In the genomic region with DNA sequence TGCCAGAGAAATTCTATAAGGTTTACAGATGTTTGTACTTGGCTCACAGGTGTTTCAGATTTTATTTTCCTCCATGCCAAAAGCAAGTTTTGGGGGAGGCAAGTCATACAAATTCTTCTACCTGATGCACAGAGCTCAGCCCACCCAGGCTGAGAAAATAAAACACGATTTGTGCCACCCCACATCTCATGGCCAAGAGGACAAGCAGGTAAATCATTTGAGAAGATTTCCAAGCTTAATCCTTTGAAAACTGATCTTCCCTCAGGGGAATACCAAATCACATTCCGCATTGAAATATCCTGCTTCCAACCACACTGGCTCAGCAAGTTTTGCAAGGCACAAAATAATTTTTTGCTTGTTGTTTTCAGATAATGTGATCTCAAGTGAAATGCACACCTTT, we compare ENCODE assay signal across 20 mouse cellular contexts.
A peak's percentile ranks its signal among the peaks of the same experiment; 100 is the strongest.
DNase-seq lines count a peak whose midpoint lies in the region; ATAC-seq lines count a peak whose summit lies in the region.
"Had no signal": no experiment of that assay in that cellular context is flagged by ENCODE, and none has a peak within 500 bp of the region (broad histone marks: within the 10 kb centered on the region; RNA-seq: fewer than 3 reads in every experiment).

No protein-coding gene starts in this region.

- H3K4me2 ChIP-seq in embryonic facial prominence, embryonic 14.5 days (ENCODE audit: low read depth, low read length), result no peak overlapping the region; the same call in 1 of the 2 replicates
- H3K4me2 ChIP-seq: embryonic facial prominence, embryonic 12.5 days; forebrain, embryonic 12.5 days; heart, embryonic 13.5 days; hindbrain, embryonic 12.5 days had no signal

- ATAC-seq in embryonic facial prominence, embryonic 14.5 days (ENCODE audit: low read depth), result peak; percentile 48; the same call in 1 of the 2 replicates
- ATAC-seq: forebrain, embryonic 16.5 days; hindbrain, embryonic 16.5 days; inflammation-experienced regulatory T-cells, adult 6 months had no signal

- no peak overlapping the region for H3K9ac ChIP-seq in embryonic facial prominence, embryonic 14.5 days (ENCODE audit: low read depth, low read length)
- H3K9ac ChIP-seq: embryonic facial prominence, embryonic 12.5 days; forebrain, embryonic 12.5 days; heart, embryonic 13.5 days; hindbrain, embryonic 12.5 days had no signal

- no peaks in the 10 kb centered on the region for H3K27me3 ChIP-seq in embryonic facial prominence, embryonic 14.5 days (replicated peaks; ENCODE audit: control insufficient read depth, insufficient read depth, low read length)
- H3K27me3 ChIP-seq: embryonic facial prominence, embryonic 12.5 days; forebrain, embryonic 12.5 days; heart, embryonic 13.5 days; hindbrain, embryonic 12.5 days had no signal

- no peak overlapping the region for H3K4me3 ChIP-seq in embryonic facial prominence, embryonic 14.5 days (ENCODE audit: low read depth, low read length)
- H3K4me3 ChIP-seq: embryonic facial prominence, embryonic 12.5 days; forebrain, embryonic 12.5 days; heart, embryonic 13.5 days; hindbrain, embryonic 12.5 days had no signal

- H3K4me1 ChIP-seq in embryonic facial prominence, embryonic 14.5 days (ENCODE audit: control insufficient read depth, insufficient read depth, low read length), result peaks cover 5% of the 10 kb centered on the region
- H3K4me1 ChIP-seq: forebrain, embryonic 12.5 days; heart, embryonic 13.5 days; hindbrain, embryonic 12.5 days had no signal

- H3K27ac ChIP-seq in embryonic facial prominence, embryonic 14.5 days (replicated peaks; ENCODE audit: low read depth, low read length), result no peak overlapping the region
- H3K27ac ChIP-seq: embryonic facial prominence, embryonic 12.5 days; forebrain, embryonic 12.5 days; heart, embryonic 13.5 days; hindbrain, embryonic 12.5 days had no signal

- WGBS in embryonic facial prominence, embryonic 14.5 days, result 18% methylated on average over 2 of the region's 2 CpGs

- H3K9me3 ChIP-seq in embryonic facial prominence, embryonic 14.5 days (ENCODE audit: control insufficient read depth, low read length), result no peaks in the 10 kb centered on the region
- H3K9me3 ChIP-seq: embryonic facial prominence, embryonic 12.5 days; forebrain, embryonic 12.5 days; heart, embryonic 13.5 days; hindbrain, embryonic 12.5 days had no signal

- no peaks in the 10 kb centered on the region for H3K36me3 ChIP-seq in embryonic facial prominence, embryonic 14.5 days (ENCODE audit: control insufficient read depth, insufficient read depth, low read length)
- H3K36me3 ChIP-seq: embryonic facial prominence, embryonic 12.5 days; forebrain, embryonic 12.5 days; heart, embryonic 13.5 days; hindbrain, embryonic 12.5 days had no signal

- intact Hi-C loops in heart, postnatal 10 days (cut with DNase I), result no loop called here
- intact Hi-C loops in left cerebral cortex, postnatal 4 days (cut with DNase I), result no loop called here

- DNase-seq in heart, adult 11 months, result peak; percentile 24
- no peak for DNase-seq in heart, postnatal 10 days
- DNase-seq in embryo, embryonic 11 days, result peak; percentile 44
- peak; percentile 78 for DNase-seq in embryonic facial prominence, embryonic 14.5 days (ENCODE audit: low spot score)
- peak; percentile 76 for DNase-seq in mesoderm, embryonic 11.5 days (ENCODE audit: low read depth, low spot score)
- no peak for DNase-seq in left cerebral cortex, postnatal 4 days
- DNase-seq in adrenal gland, adult (ENCODE audit: inconsistent age in 2 of 2, low spot score in 1 of 2), result no peak
- DNase-seq: adrenal gland, postnatal 14 days; cerebellum, adult 11-12 months; cerebellum, adult 9-10 months; cerebellum, postnatal 36 days; gastrocnemius, postnatal 25 days; heart, postnatal 4 days had no signal

Comparison
In these comparisons a context has a peak if more than half of its experiments do, and no peak if none do; other contexts are left out.
1. DNase-seq: peak in heart, adult 11 months (single experiment), embryo, embryonic 11 days (single experiment), embryonic facial prominence, embryonic 14.5 days (single experiment) and mesoderm, embryonic 11.5 days (single experiment); none in heart, postnatal 10 days (0 of 2), left cerebral cortex, postnatal 4 days (single experiment) and adrenal gland, adult (0 of 2).